Mouse (Mus musculus): ENCODE results near the gene Efl1. TPM values are rescaled to one million over a fixed set of nuclear protein-coding genes. Genes with fewer than 3 reads are reported as not detected.

Efl1 gene
- polyA plus RNA-seq (2015; fragmentation: Nextera tagmentation; extraction: Ambion mirVana), result 12.9 and 13.8 TPM in 2 replicates

GRCm38 (mm10) chr7:82648353-82649080 lies at the start of gene Efl1, which contains the start of gene Saxo2:
Gene Efl1, plus strand, starts transcription at chr7:82648614.
Gene Saxo2, minus strand, starts transcription at chr7:82648528.

Other genes starting within 250 kb of the Efl1 start
- gene Saxo2, start 86 bp upstream of the Efl1 start, polyA plus RNA-seq (2015; fragmentation: Nextera tagmentation; extraction: Ambion mirVana), result 9.1 and 11.4 TPM in 2 replicates
- gene Mex3b, start 218.7 kb downstream of the Efl1 start, polyA plus RNA-seq (2015; fragmentation: Nextera tagmentation; extraction: Ambion mirVana), result 4.0 and 5.6 TPM in 2 replicates